Mouse (Mus musculus): Measurements from ENCODE around the gene Sh3kbp1. TPM values are rescaled to one million over a fixed set of nuclear protein-coding genes. Genes with fewer than 3 reads are reported as not detected.

The Sh3kbp1 gene
- polyA plus RNA-seq, 1 experiment from 2014 or later: 38.7 TPM

- H3K9me3 ChIP-seq (ENCODE audit: control insufficient read depth, low read length): no peaks in the 10 kb centered on the region
- H3K4me3 ChIP-seq (ENCODE audit: low read depth, low read length): no peak overlapping the region
- no peaks in the 10 kb centered on the region for H3K36me3 ChIP-seq (ENCODE audit: control insufficient read depth, insufficient read depth, low read length)
- no peak overlapping the region for H3K27ac ChIP-seq (ENCODE audit: low read depth)
- no peak for ATAC-seq (replicated peaks; ENCODE audit: low FRiP score, low TSS enrichment, low read depth)
- 84% methylated on average over 8 of the region's 8 CpGs for WGBS
- no peak overlapping the region for H3K9ac ChIP-seq (ENCODE audit: low read length)
- no peak for DNase-seq (ENCODE audit: low spot score)
- H3K4me2 ChIP-seq (ENCODE audit: low read length): no peak overlapping the region
- H3K4me1 ChIP-seq (replicated peaks; ENCODE audit: control insufficient read depth, insufficient read depth, low read length): no peaks in the 10 kb centered on the region
- H3K27me3 ChIP-seq (replicated peaks; ENCODE audit: control insufficient read depth, insufficient read depth, low read length): 0 out of 2 replicates have a peak, but pooled peaks cover 5% of the 10 kb centered on the region
Measured at GRCm38 (mm10) chrX:159850722-159851121, 223.7 kb downstream of the Sh3kbp1 start.

- Histone ChIP-seq H3K4me2 (ENCODE audit: low read length) (no peak overlapping the region), H3K27me3 (replicated peaks; ENCODE audit: control insufficient read depth, insufficient read depth, low read length) (peaks cover 5% of the 10 kb centered on the region; the same call in 1 of the 2 replicates), H3K27ac (ENCODE audit: low read depth) (no peak overlapping the region), H3K36me3 (ENCODE audit: control insufficient read depth, insufficient read depth, low read length) (no peaks in the 10 kb centered on the region), H3K9me3 (ENCODE audit: control insufficient read depth, low read length) (no peaks in the 10 kb centered on the region), H3K9ac (ENCODE audit: low read length) (no peak overlapping the region), H3K4me1 (replicated peaks; ENCODE audit: control insufficient read depth, insufficient read depth, low read length) (no peaks in the 10 kb centered on the region), H3K4me3 (ENCODE audit: low read depth, low read length) (no peak overlapping the region)
- no peak for DNase-seq (ENCODE audit: low spot score)
- ATAC-seq (replicated peaks; ENCODE audit: low FRiP score, low TSS enrichment, low read depth): no peak
- 73% methylated on average over 1 of the region's 1 CpGs for WGBS
Measured at GRCm38 (mm10) chrX:159856866-159857265, 229.8 kb downstream of the Sh3kbp1 start.

- no peak overlapping the region for H3K27ac ChIP-seq (ENCODE audit: low read depth)
- no peak for ATAC-seq (replicated peaks; ENCODE audit: low FRiP score, low TSS enrichment, low read depth)
- H3K4me1 ChIP-seq (replicated peaks; ENCODE audit: control insufficient read depth, insufficient read depth, low read length): no peaks in the 10 kb centered on the region
- H3K4me3 ChIP-seq (ENCODE audit: low read depth, low read length): no peak overlapping the region
- no peaks in the 10 kb centered on the region for H3K36me3 ChIP-seq (ENCODE audit: control insufficient read depth, insufficient read depth, low read length)
- H3K9ac ChIP-seq (ENCODE audit: low read length): no peak overlapping the region
- H3K9me3 ChIP-seq (ENCODE audit: control insufficient read depth, low read length): no peaks in the 10 kb centered on the region
- no peak overlapping the region for H3K4me2 ChIP-seq (ENCODE audit: low read length)
- DNase-seq (ENCODE audit: low spot score): no peak
- peaks cover 8% of the 10 kb centered on the region; the same call in 1 of the 2 replicates for H3K27me3 ChIP-seq (replicated peaks; ENCODE audit: control insufficient read depth, insufficient read depth, low read length)
- WGBS: 50% methylated on average over 1 of the region's 1 CpGs
Measured at GRCm38 (mm10) chrX:159858126-159858525, 231.1 kb downstream of the Sh3kbp1 start.

- WGBS: 75% methylated on average over 3 of the region's 3 CpGs
Measured at GRCm38 (mm10) chrX:159860841-159861530, 233.9 kb downstream of the Sh3kbp1 start.

GRCm38 (mm10) chrX:159867660-159868059 lies 240.6 kb downstream of the Sh3kbp1 start:
- H3K36me3 ChIP-seq (ENCODE audit: control insufficient read depth, insufficient read depth, low read length): no peaks in the 10 kb centered on the region

More at GRCm38 (mm10) chrX:159860841-159861530, 233.9 kb downstream of the Sh3kbp1 start:
- Histone ChIP-seq H3K9me3 (ENCODE audit: control insufficient read depth, low read length) (no peaks in the 10 kb centered on the region), H3K4me1 (replicated peaks; ENCODE audit: control insufficient read depth, insufficient read depth, low read length) (no peaks in the 10 kb centered on the region), H3K27ac (ENCODE audit: low read depth) (no peak overlapping the region), H3K4me2 (ENCODE audit: low read length) (no peak overlapping the region), H3K4me3 (ENCODE audit: low read depth, low read length) (no peak overlapping the region), H3K9ac (ENCODE audit: low read length) (no peak overlapping the region), H3K27me3 (replicated peaks; ENCODE audit: control insufficient read depth, insufficient read depth, low read length) (peaks cover 3% of the 10 kb centered on the region; the same call in 1 of the 2 replicates), H3K36me3 (ENCODE audit: control insufficient read depth, insufficient read depth, low read length) (no peaks in the 10 kb centered on the region)
- DNase-seq (ENCODE audit: low spot score): no peak
- ATAC-seq (replicated peaks; ENCODE audit: low FRiP score, low TSS enrichment, low read depth): no peak

GRCm38 (mm10) chrX:159872521-159872920 lies 245.4 kb downstream of the Sh3kbp1 start:
- ATAC-seq (replicated peaks; ENCODE audit: low FRiP score, low TSS enrichment, low read depth): no peak
- DNase-seq (ENCODE audit: low spot score): no peak
- Histone ChIP-seq H3K27me3 (replicated peaks; ENCODE audit: control insufficient read depth, insufficient read depth, low read length) (peaks cover 8% of the 10 kb centered on the region), H3K4me2 (ENCODE audit: low read length) (no peak overlapping the region), H3K9me3 (ENCODE audit: control insufficient read depth, low read length) (no peaks in the 10 kb centered on the region), H3K36me3 (ENCODE audit: control insufficient read depth, insufficient read depth, low read length) (no peaks in the 10 kb centered on the region), H3K4me3 (ENCODE audit: low read depth, low read length) (no peak overlapping the region), H3K9ac (ENCODE audit: low read length) (no peak overlapping the region), H3K4me1 (replicated peaks; ENCODE audit: control insufficient read depth, insufficient read depth, low read length) (no peaks in the 10 kb centered on the region), H3K27ac (ENCODE audit: low read depth) (no peak overlapping the region)
- 82% methylated on average over 2 of the region's 2 CpGs for WGBS

More at GRCm38 (mm10) chrX:159867660-159868059, 240.6 kb downstream of the Sh3kbp1 start:
- no peaks in the 10 kb centered on the region for H3K4me1 ChIP-seq (replicated peaks; ENCODE audit: control insufficient read depth, insufficient read depth, low read length)
- no peak overlapping the region for H3K9ac ChIP-seq (ENCODE audit: low read length)
- H3K4me3 ChIP-seq (ENCODE audit: low read depth, low read length): no peak overlapping the region
- H3K4me2 ChIP-seq (ENCODE audit: low read length): no peak overlapping the region
- H3K9me3 ChIP-seq (ENCODE audit: control insufficient read depth, low read length): no peaks in the 10 kb centered on the region
- no peak overlapping the region for H3K27ac ChIP-seq (ENCODE audit: low read depth)
- WGBS: 75% methylated on average over 3 of the region's 3 CpGs
- DNase-seq (ENCODE audit: low spot score): no peak
- ATAC-seq (replicated peaks; ENCODE audit: low FRiP score, low TSS enrichment, low read depth): no peak
- no peaks in the 10 kb centered on the region; the same call in 1 of the 2 replicates for H3K27me3 ChIP-seq (replicated peaks; ENCODE audit: control insufficient read depth, insufficient read depth, low read length)

- H3K36me3 ChIP-seq (ENCODE audit: control insufficient read depth, insufficient read depth, low read length): no peaks in the 10 kb centered on the region
- no peak overlapping the region for H3K4me3 ChIP-seq (ENCODE audit: low read depth, low read length)
- H3K27me3 ChIP-seq (replicated peaks; ENCODE audit: control insufficient read depth, insufficient read depth, low read length): peaks cover 13% of the 10 kb centered on the region; the same call in 1 of the 2 replicates
- WGBS: 85% methylated on average over 1 of the region's 1 CpGs
- DNase-seq (ENCODE audit: low spot score): no peak
- H3K4me1 ChIP-seq (replicated peaks; ENCODE audit: control insufficient read depth, insufficient read depth, low read length): no peaks in the 10 kb centered on the region
- no peak overlapping the region for H3K4me2 ChIP-seq (ENCODE audit: low read length)
- H3K27ac ChIP-seq (ENCODE audit: low read depth): no peak overlapping the region
- H3K9me3 ChIP-seq (ENCODE audit: control insufficient read depth, low read length): no peaks in the 10 kb centered on the region
- ATAC-seq (replicated peaks; ENCODE audit: low FRiP score, low TSS enrichment, low read depth): no peak
- no peak overlapping the region for H3K9ac ChIP-seq (ENCODE audit: low read length)
Measured at GRCm38 (mm10) chrX:159877770-159878169, 250.7 kb downstream of the Sh3kbp1 start.

- Histone ChIP-seq H3K27ac (ENCODE audit: low read depth) (no peak overlapping the region), H3K36me3 (ENCODE audit: control insufficient read depth, insufficient read depth, low read length) (no peaks in the 10 kb centered on the region), H3K4me3 (ENCODE audit: low read depth, low read length) (no peak overlapping the region), H3K27me3 (replicated peaks; ENCODE audit: control insufficient read depth, insufficient read depth, low read length) (peaks cover 7% of the 10 kb centered on the region; the same call in 1 of the 2 replicates), H3K4me1 (replicated peaks; ENCODE audit: control insufficient read depth, insufficient read depth, low read length) (no peaks in the 10 kb centered on the region), H3K4me2 (ENCODE audit: low read length) (no peak overlapping the region), H3K9me3 (ENCODE audit: control insufficient read depth, low read length) (no peaks in the 10 kb centered on the region), H3K9ac (ENCODE audit: low read length) (no peak overlapping the region)
- 70% methylated on average over 3 of the region's 3 CpGs for WGBS
- ATAC-seq (replicated peaks; ENCODE audit: low FRiP score, low TSS enrichment, low read depth) (no peak), DNase-seq (ENCODE audit: low spot score) (no peak)
Measured at GRCm38 (mm10) chrX:159879455-159879854, 252.4 kb downstream of the Sh3kbp1 start.

- no peak for ATAC-seq (replicated peaks; ENCODE audit: low FRiP score, low TSS enrichment, low read depth)
- Histone ChIP-seq H3K4me3 (ENCODE audit: low read depth, low read length) (no peak overlapping the region), H3K27me3 (replicated peaks; ENCODE audit: control insufficient read depth, insufficient read depth, low read length) (0 out of 2 replicates have a peak, but pooled peaks cover 5% of the 10 kb centered on the region), H3K36me3 (ENCODE audit: control insufficient read depth, insufficient read depth, low read length) (no peaks in the 10 kb centered on the region), H3K27ac (ENCODE audit: low read depth) (no peak overlapping the region), H3K4me1 (replicated peaks; ENCODE audit: control insufficient read depth, insufficient read depth, low read length) (no peaks in the 10 kb centered on the region), H3K9ac (ENCODE audit: low read length) (no peak overlapping the region), H3K9me3 (ENCODE audit: control insufficient read depth, low read length) (no peaks in the 10 kb centered on the region), H3K4me2 (ENCODE audit: low read length) (no peak overlapping the region)
- no peak for DNase-seq (ENCODE audit: low spot score)
- 84% methylated on average over 5 of the region's 5 CpGs for WGBS
Measured at GRCm38 (mm10) chrX:159881576-159881975, 254.5 kb downstream of the Sh3kbp1 start.

Data from intestine, embryonic 14.5 days (tissue).